Mouse (Mus musculus) spleen, adult 18-20 months (tissue): Measurements from ENCODE around the gene Sec23a.
"Not testable (repeated sequence)": the region's sequence is repeated elsewhere in the genome, so short reads cannot be mapped to it uniquely, and the experiment has no call there.

Source experiments
- DNase-seq, 2 experiments: peaks; one replicate each; pipeline ENCODE4 v3.0.0; 2022; ENCODE audit warnings: mixed read lengths in 2 of 2

Gene Sec23a

GRCm38 (mm10) chr12:59011844-59012709 is at the start of gene Sec23a:
Gene Sec23a (minus strand): TSS chr12:59012017.
- peak; percentile 98 for DNase-seq

DNA sequence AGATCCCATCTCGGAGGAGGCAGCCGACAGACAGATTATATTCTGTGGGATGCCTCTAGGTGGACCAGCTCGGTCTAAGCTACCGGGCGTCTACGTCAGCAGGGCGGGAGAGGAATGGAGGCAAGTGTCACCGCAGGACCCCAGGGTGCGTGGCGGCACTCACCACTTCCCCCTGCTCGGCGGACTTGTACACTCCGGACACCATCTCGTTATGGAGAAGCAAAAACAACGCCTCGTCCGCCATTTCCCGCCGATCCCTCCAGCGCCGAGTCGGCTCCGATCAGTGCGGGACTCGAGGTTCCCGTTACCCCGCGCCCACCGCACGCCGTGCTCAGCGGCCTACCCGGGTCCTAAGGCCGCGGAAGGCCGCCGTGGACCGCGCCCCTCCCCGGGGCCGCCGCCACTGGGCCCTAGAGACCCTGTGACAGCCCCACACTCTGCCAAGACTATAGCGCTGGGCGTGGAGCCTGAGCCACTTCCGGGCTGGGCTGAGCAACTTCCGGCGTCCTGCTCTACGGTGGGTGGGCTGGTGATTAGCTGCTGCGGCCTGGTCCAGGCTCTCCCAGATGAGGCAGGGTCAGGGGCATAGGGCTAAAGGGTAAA is 49.3 kb upstream of the Sec23a start, which contains the start of gene Trappc6b:
Gene Trappc6b (minus strand): TSS at position 480 of the 603 bp plus-strand sequence.
- DNase-seq, result peak; percentile 55 to 69

DNA sequence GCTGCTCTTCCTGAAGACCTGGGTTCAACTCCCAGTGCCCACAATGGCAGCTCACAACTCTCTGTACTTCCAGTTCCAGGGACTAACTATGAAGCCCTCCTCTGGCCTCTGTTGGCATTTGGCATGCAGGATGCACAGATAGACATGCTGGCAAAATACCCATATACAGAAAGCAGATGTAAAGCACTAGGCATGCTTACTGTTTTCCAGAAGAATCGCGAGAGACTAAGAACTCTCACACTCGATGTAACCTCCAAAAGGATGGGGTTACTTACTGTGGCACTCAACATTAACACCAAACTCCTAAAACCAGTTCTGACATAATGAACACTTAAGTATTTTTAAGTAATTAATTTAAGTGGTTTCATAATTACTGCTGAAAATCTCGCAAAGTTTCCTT is 48.5 kb upstream of the Sec23a start:
- DNase-seq, result no peak

DNA sequence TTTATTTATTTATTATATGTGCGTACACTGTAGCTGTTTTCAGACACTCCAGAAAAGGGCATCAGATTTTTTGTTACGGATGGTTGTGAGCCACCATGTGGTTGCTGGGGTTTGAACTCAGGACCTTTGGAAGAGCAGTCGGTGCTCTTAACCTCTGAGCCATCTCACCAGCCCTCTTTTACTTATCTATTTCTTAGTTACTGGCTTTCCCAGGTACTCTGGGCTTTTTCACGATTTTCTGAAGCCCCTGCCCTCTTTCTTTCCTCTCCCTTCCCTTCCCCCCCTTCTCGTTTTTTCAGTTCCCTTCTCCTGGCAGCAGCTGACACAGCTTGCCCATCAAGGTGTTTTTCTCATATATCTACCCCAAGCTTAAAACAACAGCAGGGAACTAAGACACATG is 46.4 kb upstream of the Sec23a start:
- not testable (repeated sequence) for DNase-seq

GRCm38 (mm10) chr12:59056222-59056621 is 44.4 kb upstream of the Sec23a start:
- DNase-seq, result no peak

GRCm38 (mm10) chr12:59055196-59055850 is 43.5 kb upstream of the Sec23a start:
- no peak for DNase-seq

DNA sequence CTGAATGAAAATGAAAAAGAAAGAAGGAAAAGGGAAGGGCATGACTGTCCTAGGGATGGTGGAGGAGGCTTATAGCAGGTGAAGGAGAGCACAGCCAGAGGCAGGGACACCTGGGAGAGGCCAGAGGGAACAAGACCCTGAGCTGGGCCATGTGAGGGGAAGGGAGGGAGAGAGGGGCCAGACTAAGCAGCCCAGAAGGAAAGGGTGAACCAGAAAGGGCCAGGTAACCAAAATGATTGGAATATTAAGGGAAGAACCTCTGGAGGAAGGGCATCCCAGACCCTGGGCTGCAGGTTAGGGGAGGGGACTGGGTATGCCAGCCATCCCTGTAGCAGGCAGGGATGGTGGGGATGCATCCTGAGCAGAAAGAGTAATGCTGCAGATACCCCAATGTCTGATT is 42.2 kb upstream of the Sec23a start:
- no peak for DNase-seq

GRCm38 (mm10) chr12:59053166-59053565 is 41.3 kb upstream of the Sec23a start:
- no peak for DNase-seq

GRCm38 (mm10) chr12:59052470-59052869 is 40.7 kb upstream of the Sec23a start:
- no peak for DNase-seq

GRCm38 (mm10) chr12:59040851-59041250 is 29.0 kb upstream of the Sec23a start:
- no peak for DNase-seq

DNA sequence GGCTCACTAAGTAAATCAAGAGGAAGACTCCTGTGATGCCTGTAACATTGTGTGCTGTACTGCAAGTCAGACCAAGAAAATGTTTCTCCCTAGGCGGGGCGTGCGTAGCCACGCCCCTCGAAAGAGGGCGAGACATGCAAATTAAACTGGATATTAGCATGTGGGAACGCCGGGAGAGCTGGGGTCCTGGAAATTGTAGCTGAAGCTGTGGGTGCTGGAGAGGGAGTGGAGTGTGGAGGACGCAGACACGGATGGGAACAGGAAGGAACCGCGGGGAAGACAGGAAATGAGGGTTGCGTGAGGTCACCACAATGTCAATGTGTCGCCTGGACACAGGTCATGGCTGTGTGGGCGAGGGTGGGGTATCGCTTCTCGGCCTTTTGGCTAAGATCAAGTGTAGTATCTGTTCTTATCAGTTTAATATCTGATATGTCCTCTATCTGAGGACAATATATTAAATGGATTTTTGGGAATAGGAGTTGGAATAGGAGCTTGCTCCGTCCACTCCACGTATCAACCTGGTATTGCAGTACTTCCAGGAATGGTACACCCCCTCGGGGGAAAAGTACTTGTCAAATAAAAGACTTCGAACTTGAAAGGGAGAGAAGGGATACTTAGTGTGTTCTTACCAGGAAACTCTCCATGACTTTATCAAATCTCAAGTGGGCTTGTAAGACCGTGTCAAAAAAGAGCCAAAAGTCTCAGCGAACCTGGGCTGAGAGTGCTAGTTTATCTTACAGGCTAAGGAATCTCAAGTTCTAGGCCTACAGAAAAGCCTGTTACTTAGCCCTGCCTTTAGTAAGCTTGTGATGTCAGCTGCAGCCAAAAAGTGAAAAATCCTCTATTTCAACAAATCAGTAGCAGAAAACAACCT is 28.4 kb upstream of the Sec23a start:
- peak in 1 of 2 experiments; percentile 11 for DNase-seq

GRCm38 (mm10) chr12:59039162-59039970 is 27.5 kb upstream of the Sec23a start:
- no peak for DNase-seq

DNA sequence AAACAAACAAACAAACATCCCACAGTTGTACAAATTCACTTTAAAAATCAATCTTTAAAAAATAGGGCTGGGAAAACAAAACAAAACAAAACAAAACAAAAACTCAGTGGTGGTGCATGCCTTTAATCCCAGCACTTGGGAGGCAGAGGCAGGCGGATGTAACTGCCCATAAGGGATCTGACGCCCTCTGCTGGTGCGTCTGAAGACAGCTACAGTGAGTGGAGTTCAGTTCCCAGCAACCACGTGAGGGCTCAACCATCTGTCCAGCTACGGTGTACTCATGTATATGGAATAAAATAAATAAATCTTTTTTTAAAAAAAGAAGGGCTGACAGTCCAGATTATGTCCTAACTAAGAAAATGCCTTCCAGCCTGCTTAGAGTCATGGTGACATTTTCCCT is 20.3 kb upstream of the Sec23a start:
- no peak for DNase-seq

GRCm38 (mm10) chr12:59021306-59021705 is 9.5 kb upstream of the Sec23a start:
- no peak for DNase-seq

- DNase-seq, result no peak
Measured at GRCm38 (mm10) chr12:59019891-59020290, 8.1 kb upstream of the Sec23a start.

DNA sequence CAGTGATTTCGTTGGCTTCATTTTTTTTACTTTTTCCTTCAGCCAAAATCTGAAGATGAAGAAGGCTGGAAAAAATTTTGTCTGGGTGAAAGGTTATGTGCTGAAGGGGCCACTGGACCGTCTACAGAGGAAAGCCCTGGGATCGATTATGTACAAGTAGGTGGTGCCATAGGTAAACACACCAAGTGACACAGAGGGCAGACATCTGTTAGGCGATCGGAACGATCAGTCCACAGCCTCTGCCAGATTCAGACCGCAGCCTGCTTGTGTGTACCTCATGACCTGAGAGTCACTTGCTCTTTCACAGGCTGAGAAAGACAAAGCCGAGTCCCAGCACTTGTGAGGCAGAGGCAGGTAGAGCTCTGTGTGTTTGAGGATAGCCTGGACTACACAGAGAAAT is 6.2 kb upstream of the Sec23a start:
- no peak for DNase-seq

DNA sequence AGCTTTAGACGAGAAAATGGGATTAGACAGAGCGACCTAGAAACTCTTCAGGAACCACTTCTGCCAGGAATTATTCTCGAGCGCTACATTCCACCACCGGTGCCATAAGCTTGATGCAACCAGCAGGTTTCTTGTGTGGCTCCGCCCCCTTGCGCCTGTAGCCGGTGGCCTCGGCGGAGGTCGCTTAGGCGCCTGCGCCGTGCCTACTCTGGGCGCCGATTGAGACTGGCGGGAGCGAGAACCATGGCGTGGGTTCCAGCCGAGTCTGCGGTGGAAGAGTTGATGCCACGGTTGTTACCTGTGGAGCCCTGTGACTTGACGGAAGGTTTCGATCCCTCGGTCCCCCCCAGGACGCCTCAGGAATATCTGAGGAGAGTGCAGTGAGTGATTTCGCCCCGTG is 1.4 kb upstream of the Sec23a start, which contains the start of gene Gemin2:
Gene Gemin2 (plus strand): TSS at position 160 of the 400 bp plus-strand sequence.
- DNase-seq, result peak; percentile 82 to 88

DNA sequence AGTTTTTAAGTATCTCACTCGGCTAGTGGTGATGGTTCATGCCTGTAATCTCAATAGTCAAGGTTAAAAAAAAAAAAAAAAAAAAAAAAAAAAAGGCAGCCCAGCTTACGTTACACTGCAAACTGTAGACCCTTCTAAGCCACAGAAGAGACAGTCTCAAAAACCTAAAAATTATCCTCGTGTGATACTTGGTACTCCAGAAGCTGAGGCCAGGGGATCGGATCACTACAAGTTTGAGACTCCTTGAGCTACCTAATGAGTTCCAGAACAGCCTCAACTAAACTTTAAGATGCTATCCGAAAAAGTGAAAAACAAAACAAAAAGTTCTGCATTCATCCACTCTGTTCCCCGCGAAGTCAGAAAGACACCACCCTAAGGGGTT is 884 bp upstream of the Sec23a start:
- DNase-seq, result no peak

GRCm38 (mm10) chr12:59011275-59011843 is 458 bp downstream of the Sec23a start:
- DNase-seq, result no peak

DNA sequence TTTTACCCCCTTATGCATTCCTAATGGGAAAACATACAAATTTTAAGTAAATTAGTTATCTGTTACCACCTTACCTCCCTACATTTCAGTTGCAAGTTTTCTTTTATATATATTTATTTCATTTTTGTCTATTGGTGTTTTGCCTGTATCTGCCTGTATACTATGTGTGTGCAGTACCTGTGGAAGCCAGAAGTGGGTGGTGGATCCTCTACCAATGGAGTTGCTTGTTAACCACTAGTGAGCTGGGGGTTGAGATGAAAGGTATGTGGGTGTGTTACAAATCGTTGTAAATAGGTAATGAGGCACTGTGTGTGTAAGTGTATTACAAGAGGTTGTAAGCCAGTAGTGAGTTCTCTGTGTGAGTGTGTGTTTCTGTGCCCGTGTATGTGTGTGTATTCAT is 1.3 kb downstream of the Sec23a start:
- DNase-seq, result no peak

DNA sequence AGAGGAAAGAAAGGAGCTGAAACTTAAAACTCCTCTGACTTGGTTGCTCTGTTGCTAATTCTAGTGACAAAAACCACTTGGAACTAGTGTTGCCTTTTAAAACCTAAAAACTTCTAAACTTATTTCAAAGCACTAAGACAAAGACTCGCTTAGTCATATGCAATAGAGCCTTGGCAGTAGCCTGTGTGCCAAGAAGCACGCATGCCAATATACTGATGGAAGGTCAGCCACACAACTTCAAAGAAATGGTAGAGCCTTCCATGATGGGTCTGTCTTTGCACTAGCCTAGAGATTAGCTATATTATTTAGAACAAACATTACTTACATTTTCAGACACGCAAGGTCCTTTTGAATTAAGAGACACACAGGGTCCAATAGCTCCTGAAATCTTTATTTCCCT is 26.1 kb downstream of the Sec23a start:
- DNase-seq, result no peak
